Mouse (Mus musculus): ENCODE results near the gene Rab30. TPM values are rescaled to one million over a fixed set of nuclear protein-coding genes. Genes with fewer than 3 reads are reported as not detected.
"Not testable (repeated sequence)": the region's sequence is repeated elsewhere in the genome, so short reads cannot be mapped to it uniquely, and the experiment has no call there.

Rab30 gene
- polyA plus RNA-seq, 1 experiment, result 15.3 TPM

GRCm38 (mm10) chr7:92742341-92742741 lies 938 bp downstream of the Rab30 start:
- no peak overlapping the region for H3K27ac ChIP-seq (ENCODE audit: insufficient read depth, low read length)

DNA sequence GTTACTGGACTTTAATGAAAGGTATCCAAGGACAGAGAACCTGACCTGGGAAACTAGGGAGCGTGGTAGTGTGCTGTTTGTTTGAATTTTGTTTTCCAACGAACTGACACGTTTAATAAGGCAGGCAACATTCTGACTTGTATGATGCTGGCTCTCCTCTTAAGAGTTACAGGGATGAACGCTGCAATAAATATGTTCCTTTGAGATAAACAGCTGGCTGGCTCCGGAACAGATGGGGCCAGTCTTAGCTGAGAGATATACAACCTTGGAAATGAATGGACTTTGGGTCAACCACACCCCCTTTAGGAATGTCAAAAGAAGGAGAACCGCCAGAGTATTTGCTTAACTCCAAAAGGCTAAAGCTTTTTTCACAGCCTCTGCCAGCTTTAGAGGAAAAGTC lies 1.4 kb downstream of the Rab30 start:
- Histone ChIP-seq H3K4me3 (ENCODE audit: insufficient read depth, low read length) (peak overlapping the region; percentile 83), H3K4me1 (ENCODE audit: control insufficient read depth, insufficient read depth, low read length) (peaks cover 3% of the 10 kb centered on the region), H3K27ac (ENCODE audit: insufficient read depth, low read length) (no peak overlapping the region)
- no peak for TF ChIP-seq POLR2A (IDR thresholded peaks at IDR 0.05; ENCODE audit: extremely low read depth, insufficient read depth, low read length)
- TF ChIP-seq CTCF (IDR thresholded peaks at IDR 0.05; ENCODE audit: extremely low read depth, insufficient read depth, low read length), result no peak

More at GRCm38 (mm10) chr7:92742341-92742741, 938 bp downstream of the Rab30 start:
- Histone ChIP-seq H3K4me3 (ENCODE audit: insufficient read depth, low read length) (peak overlapping the region; percentile 83), H3K4me1 (ENCODE audit: control insufficient read depth, insufficient read depth, low read length) (peaks cover 3% of the 10 kb centered on the region)
- TF ChIP-seq POLR2A (IDR thresholded peaks at IDR 0.05; ENCODE audit: extremely low read depth, insufficient read depth, low read length) (no peak), CTCF (IDR thresholded peaks at IDR 0.05; ENCODE audit: extremely low read depth, insufficient read depth, low read length) (no peak)

- no peak overlapping the region for H3K27ac ChIP-seq (ENCODE audit: insufficient read depth, low read length)
- peak overlapping the region; percentile 83 for H3K4me3 ChIP-seq (ENCODE audit: insufficient read depth, low read length)
- no peak for TF ChIP-seq CTCF (IDR thresholded peaks at IDR 0.05; ENCODE audit: extremely low read depth, insufficient read depth, low read length)
- H3K4me1 ChIP-seq (ENCODE audit: control insufficient read depth, insufficient read depth, low read length), result peaks cover 1% of the 10 kb centered on the region; the same call in 1 of the 2 replicates
Observed at GRCm38 (mm10) chr7:92743325-92743724, 1.9 kb downstream of the Rab30 start.

DNA sequence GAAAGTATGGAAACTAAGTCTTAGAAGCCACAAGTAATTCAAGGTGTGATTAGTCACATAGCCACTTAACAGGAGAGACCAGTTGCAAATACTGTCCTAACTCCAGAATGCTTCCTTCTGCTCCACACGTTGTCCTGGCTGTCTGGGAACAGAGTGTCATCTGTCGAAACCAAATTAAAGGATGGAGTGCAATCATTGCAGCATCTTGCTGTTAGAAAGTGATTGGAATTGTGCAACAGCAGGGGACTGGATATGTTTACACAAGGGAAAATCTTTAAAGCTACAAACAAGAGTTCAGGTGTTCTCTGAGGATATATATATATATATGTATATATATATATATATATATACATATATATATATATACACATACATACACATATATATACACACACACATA lies 9.0 kb downstream of the Rab30 start:
- Histone ChIP-seq H3K4me3 (ENCODE audit: insufficient read depth, low read length) (no peak overlapping the region), H3K4me1 (ENCODE audit: control insufficient read depth, insufficient read depth, low read length) (no peaks in the 10 kb centered on the region), H3K27ac (ENCODE audit: insufficient read depth, low read length) (no peak overlapping the region)
- no peak for TF ChIP-seq POLR2A (IDR thresholded peaks at IDR 0.05; ENCODE audit: extremely low read depth, insufficient read depth, low read length)
- TF ChIP-seq CTCF (IDR thresholded peaks at IDR 0.05; ENCODE audit: extremely low read depth, insufficient read depth, low read length), result no peak

DNA sequence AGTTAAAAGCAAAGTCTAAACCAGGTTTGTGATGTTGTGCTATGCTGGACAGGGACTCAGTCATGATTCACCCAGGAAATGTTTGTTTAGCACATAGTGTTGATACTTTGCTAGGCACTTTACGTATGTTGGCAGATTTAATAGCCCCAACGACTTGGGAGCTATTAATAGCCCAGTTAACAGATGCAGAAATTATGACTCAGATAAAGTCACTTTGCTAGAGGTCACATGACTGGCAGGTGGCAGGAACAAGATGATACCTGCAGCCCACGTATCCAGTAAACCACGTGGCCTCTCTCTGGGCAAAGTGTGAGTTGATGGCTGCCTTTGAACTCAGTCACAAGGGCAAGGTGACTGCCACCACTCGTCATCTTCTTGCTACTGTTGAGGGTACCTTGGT lies 16.7 kb downstream of the Rab30 start:
- no peak for TF ChIP-seq POLR2A (IDR thresholded peaks at IDR 0.05; ENCODE audit: extremely low read depth, insufficient read depth, low read length)
- TF ChIP-seq CTCF (IDR thresholded peaks at IDR 0.05; ENCODE audit: extremely low read depth, insufficient read depth, low read length), result no peak
- H3K4me3 ChIP-seq (ENCODE audit: insufficient read depth, low read length), result no peak overlapping the region
- no peak overlapping the region for H3K27ac ChIP-seq (ENCODE audit: insufficient read depth, low read length)
- H3K4me1 ChIP-seq (ENCODE audit: control insufficient read depth, insufficient read depth, low read length), result no peaks in the 10 kb centered on the region

DNA sequence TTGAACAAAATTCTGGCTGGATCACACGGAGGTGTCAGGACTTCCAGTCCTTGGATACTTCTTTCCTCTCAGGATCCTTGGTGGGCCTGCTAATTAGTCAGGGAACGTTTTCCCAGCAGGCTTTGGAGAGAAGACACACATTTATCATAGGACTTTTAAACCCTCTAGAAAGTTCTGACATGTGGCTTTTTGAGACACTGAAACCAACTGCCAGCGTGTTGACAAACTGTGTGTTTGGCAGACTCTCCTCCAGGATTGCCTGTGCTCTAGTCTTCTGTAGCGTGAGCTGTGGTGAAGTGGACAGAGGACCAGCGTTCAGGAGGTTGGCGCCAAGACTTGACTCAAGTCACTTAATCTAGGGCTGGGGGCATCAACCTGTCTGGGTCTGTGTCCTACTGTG lies 19.2 kb downstream of the Rab30 start:
- H3K27ac ChIP-seq (ENCODE audit: insufficient read depth, low read length), result no peak overlapping the region
- TF ChIP-seq CTCF (IDR thresholded peaks at IDR 0.05; ENCODE audit: extremely low read depth, insufficient read depth, low read length) (no peak), POLR2A (IDR thresholded peaks at IDR 0.05; ENCODE audit: extremely low read depth, insufficient read depth, low read length) (no peak)
- H3K4me1 ChIP-seq (ENCODE audit: control insufficient read depth, insufficient read depth, low read length), result peaks cover 2% of the 10 kb centered on the region; the same call in 1 of the 2 replicates
- H3K4me3 ChIP-seq (ENCODE audit: insufficient read depth, low read length), result no peak overlapping the region

- H3K27ac ChIP-seq (ENCODE audit: insufficient read depth, low read length), result no peak overlapping the region
- TF ChIP-seq POLR2A (IDR thresholded peaks at IDR 0.05; ENCODE audit: extremely low read depth, insufficient read depth, low read length), result no peak
- TF ChIP-seq CTCF (IDR thresholded peaks at IDR 0.05; ENCODE audit: extremely low read depth, insufficient read depth, low read length), result no peak
- H3K4me1 ChIP-seq (ENCODE audit: control insufficient read depth, insufficient read depth, low read length), result peaks cover 4% of the 10 kb centered on the region
- no peak overlapping the region for H3K4me3 ChIP-seq (ENCODE audit: insufficient read depth, low read length)
Observed at GRCm38 (mm10) chr7:92761161-92761560, 19.8 kb downstream of the Rab30 start.

GRCm38 (mm10) chr7:92765426-92765825 lies 24.0 kb downstream of the Rab30 start:
- Histone ChIP-seq H3K27ac (ENCODE audit: insufficient read depth, low read length) (no peak overlapping the region), H3K4me1 (ENCODE audit: control insufficient read depth, insufficient read depth, low read length) (peaks cover 8% of the 10 kb centered on the region), H3K4me3 (ENCODE audit: insufficient read depth, low read length) (no peak overlapping the region)
- no peak for TF ChIP-seq POLR2A (IDR thresholded peaks at IDR 0.05; ENCODE audit: extremely low read depth, insufficient read depth, low read length)
- TF ChIP-seq CTCF (IDR thresholded peaks at IDR 0.05; ENCODE audit: extremely low read depth, insufficient read depth, low read length), result no peak

DNA sequence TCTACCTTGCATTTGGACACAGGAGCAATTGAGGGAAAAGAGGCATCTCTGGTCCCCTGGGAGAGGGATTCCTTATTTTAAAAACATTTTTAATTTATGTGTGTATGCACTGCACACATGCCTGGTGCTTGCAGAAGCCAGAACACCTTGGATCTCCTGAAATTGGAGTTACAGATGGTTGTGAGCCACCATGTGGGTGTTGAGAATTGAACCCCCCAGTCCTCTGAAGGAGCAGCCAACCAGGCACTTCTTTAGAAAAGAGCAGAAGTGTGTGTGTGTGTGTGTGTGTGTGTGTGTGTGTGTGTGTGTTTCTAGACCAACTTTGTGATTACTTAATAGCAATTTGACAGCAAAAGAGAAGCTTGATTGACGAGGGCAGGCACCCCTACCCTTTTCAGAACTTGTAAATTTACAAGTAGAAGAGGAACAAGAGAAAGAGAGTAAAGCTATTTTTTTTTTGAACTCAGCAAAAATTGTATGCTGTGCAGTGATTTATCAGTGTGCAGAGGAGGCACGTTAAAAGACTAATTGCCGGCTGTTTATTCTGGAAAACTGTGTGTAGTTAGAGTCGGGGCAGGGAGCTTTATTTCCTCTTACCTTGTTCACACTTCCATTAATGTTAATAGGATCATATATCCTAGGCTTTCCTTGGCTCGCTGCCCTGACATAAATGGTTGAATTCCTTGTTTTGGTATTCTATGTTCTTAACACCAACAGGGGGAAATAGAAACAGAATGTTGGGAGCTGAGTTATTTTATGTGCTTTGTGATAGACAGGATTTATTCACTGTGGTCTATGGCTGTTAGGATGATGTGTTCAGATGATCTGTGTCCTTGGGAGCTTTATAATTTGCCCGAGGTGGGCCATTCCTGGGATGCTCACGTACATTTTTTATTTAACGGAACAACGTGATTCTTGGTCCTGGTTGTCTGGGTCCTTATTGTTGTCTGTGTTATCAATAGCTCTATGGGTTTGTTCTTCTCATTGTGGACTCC lies 25.0 kb downstream of the Rab30 start:
- H3K27ac ChIP-seq (ENCODE audit: insufficient read depth, low read length), result no peak overlapping the region
- peaks cover 8% of the 10 kb centered on the region for H3K4me1 ChIP-seq (ENCODE audit: control insufficient read depth, insufficient read depth, low read length)
- H3K4me3 ChIP-seq (ENCODE audit: insufficient read depth, low read length), result no peak overlapping the region
- TF ChIP-seq POLR2A (IDR thresholded peaks at IDR 0.05; ENCODE audit: extremely low read depth, insufficient read depth, low read length), result no peak
- no peak for TF ChIP-seq CTCF (IDR thresholded peaks at IDR 0.05; ENCODE audit: extremely low read depth, insufficient read depth, low read length)

DNA sequence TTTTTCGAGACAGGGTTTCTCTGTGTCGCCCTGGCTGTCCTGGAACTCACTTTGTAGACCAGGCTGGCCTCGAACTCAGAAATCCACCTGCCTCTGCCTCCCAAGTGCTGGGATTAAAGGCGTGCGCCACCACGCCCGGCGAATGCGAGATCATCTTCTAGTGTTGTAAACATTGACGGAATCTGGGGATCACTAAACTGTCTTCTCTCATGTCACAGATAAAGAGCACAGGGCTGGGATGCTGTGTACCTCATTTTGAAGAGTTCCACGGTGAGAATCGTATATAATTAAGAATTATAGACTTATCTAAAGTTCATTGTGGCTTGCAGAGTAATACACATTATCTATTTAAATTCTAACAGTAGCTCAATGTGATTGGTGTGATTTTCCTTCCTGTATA lies 26.7 kb downstream of the Rab30 start:
- not testable (repeated sequence) for H3K4me1 ChIP-seq (ENCODE audit: control insufficient read depth, insufficient read depth, low read length); H3K4me3 ChIP-seq (ENCODE audit: insufficient read depth, low read length); H3K27ac ChIP-seq (ENCODE audit: insufficient read depth, low read length)
